Mouse (Mus musculus): ENCODE results near the gene Vps33b. TPM values are rescaled to one million over a fixed set of nuclear protein-coding genes. Genes with fewer than 3 reads are reported as not detected.

Gene Vps33b
- total RNA-seq, 2 experiments from 2014 or later: 33.6 to 54.7 TPM

Other genes with a start within 250 kb of the Vps33b start
- gene Zfp710, start 244.8 kb upstream of the Vps33b start, total RNA-seq (2014; fragmentation: Nextera tagmentation): 7.1 and 9.0 TPM in 2 replicates
- 6.2 and 10.3 TPM in 2 replicates for gene Zfp710, start 244.8 kb upstream of the Vps33b start, total RNA-seq (2017)
- 80.7 and 102 TPM in 2 replicates for gene Idh2, start 154.3 kb upstream of the Vps33b start, total RNA-seq (2014; fragmentation: Nextera tagmentation)
- gene Idh2, start 154.3 kb upstream of the Vps33b start, total RNA-seq (2017): 117 and 132 TPM in 2 replicates
- gene Sema4b, start 82.8 kb upstream of the Vps33b start, total RNA-seq (2014; fragmentation: Nextera tagmentation): 8.3 and 13.4 TPM in 2 replicates
- gene Sema4b, start 82.8 kb upstream of the Vps33b start, total RNA-seq (2017): 3.2 and 3.4 TPM in 2 replicates
- 65.7 and 67.1 TPM in 2 replicates for gene Cib1, start 36.8 kb upstream of the Vps33b start, total RNA-seq (2014; fragmentation: Nextera tagmentation)
- 28.8 and 42.4 TPM in 2 replicates for gene Cib1, start 36.8 kb upstream of the Vps33b start, total RNA-seq (2017)
- 8.2 and 9.7 TPM in 2 replicates for gene Gdpgp1, start 36.8 kb upstream of the Vps33b start, total RNA-seq (2014; fragmentation: Nextera tagmentation)
- 2.7 and 4.7 TPM in 2 replicates for gene Gdpgp1, start 36.8 kb upstream of the Vps33b start, total RNA-seq (2017)
- not detected in 2 replicates for gene Ttll13, start 23.3 kb upstream of the Vps33b start, total RNA-seq (2014; fragmentation: Nextera tagmentation)
- 0.11 and 1.9 TPM in 2 replicates for gene Ttll13, start 23.3 kb upstream of the Vps33b start, total RNA-seq (2017)
- gene Ngrn, start 8.4 kb upstream of the Vps33b start, total RNA-seq (2014; fragmentation: Nextera tagmentation): 24.4 and 37.7 TPM in 2 replicates
- gene Ngrn, start 8.4 kb upstream of the Vps33b start, total RNA-seq (2017): 18.8 and 25.7 TPM in 2 replicates
- 75.1 and 96.7 TPM in 2 replicates for gene Prc1, start 24.8 kb downstream of the Vps33b start, total RNA-seq (2014; fragmentation: Nextera tagmentation)
- 135 and 138 TPM in 2 replicates for gene Prc1, start 24.8 kb downstream of the Vps33b start, total RNA-seq (2017)
- gene Rccd1, start 54.8 kb downstream of the Vps33b start, total RNA-seq (2014; fragmentation: Nextera tagmentation): 22.7 and 26.3 TPM in 2 replicates
- 20.4 and 25.0 TPM in 2 replicates for gene Rccd1, start 54.8 kb downstream of the Vps33b start, total RNA-seq (2017)
- gene Unc45a, start 71.4 kb downstream of the Vps33b start, total RNA-seq (2014; fragmentation: Nextera tagmentation): 11.2 and 24.2 TPM in 2 replicates
- gene Unc45a, start 71.4 kb downstream of the Vps33b start, total RNA-seq (2017): 20.1 and 23.2 TPM in 2 replicates
- 13.2 and 17.8 TPM in 2 replicates for gene Hddc3, start 73.5 kb downstream of the Vps33b start, total RNA-seq (2014; fragmentation: Nextera tagmentation)
- gene Hddc3, start 73.5 kb downstream of the Vps33b start, total RNA-seq (2017): 10.9 and 40.6 TPM in 2 replicates
- 20.3 and 33.2 TPM in 2 replicates for gene Man2a2, start 101.7 kb downstream of the Vps33b start, total RNA-seq (2014; fragmentation: Nextera tagmentation)
- 10.8 and 19.4 TPM in 2 replicates for gene Man2a2, start 101.7 kb downstream of the Vps33b start, total RNA-seq (2017)
- gene Fes, start 118.3 kb downstream of the Vps33b start, total RNA-seq (2014; fragmentation: Nextera tagmentation): 12.5 and 23.2 TPM in 2 replicates
- 1.8 and 17.9 TPM in 2 replicates for gene Fes, start 118.3 kb downstream of the Vps33b start, total RNA-seq (2017)
- gene Furin, start 135.8 kb downstream of the Vps33b start, total RNA-seq (2014; fragmentation: Nextera tagmentation): 24.9 and 31.5 TPM in 2 replicates
- gene Furin, start 135.8 kb downstream of the Vps33b start, total RNA-seq (2017): 8.2 and 10.0 TPM in 2 replicates

Measured in megakaryocyte-erythroid progenitor cell, adult 5-6 weeks (primary cell).